Mouse (Mus musculus) liver, adult (tissue): ENCODE data around the gene Ptbp1.

ENCODE experiments used
- GATA4 ChIP-seq: IDR thresholded peaks from 2 replicates; pipeline ENCODE4 v1.6.1; 2014; ENCODE audit warnings: mild to moderate bottlenecking, low read length; ENCODE audit not compliant: insufficient replicate concordance

Gene Ptbp1

DNA sequence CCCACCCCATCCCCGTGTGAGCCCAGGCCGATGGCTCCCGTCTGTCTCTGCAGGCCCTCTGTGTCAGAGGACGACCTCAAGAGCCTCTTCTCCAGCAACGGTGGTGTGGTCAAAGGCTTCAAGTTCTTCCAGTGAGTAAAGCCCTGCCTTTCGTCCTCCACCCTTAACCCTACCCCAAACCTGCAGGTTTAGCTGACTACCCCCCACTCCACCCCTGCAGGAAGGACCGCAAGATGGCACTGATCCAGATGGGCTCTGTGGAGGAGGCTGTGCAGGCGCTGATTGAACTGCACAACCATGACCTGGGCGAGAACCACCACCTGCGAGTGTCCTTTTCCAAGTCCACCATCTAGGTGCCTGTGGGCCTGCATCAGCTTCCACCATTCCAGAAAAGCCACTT is 8.7 kb downstream of the Ptbp1 start:
- no peak for TF ChIP-seq GATA4

DNA sequence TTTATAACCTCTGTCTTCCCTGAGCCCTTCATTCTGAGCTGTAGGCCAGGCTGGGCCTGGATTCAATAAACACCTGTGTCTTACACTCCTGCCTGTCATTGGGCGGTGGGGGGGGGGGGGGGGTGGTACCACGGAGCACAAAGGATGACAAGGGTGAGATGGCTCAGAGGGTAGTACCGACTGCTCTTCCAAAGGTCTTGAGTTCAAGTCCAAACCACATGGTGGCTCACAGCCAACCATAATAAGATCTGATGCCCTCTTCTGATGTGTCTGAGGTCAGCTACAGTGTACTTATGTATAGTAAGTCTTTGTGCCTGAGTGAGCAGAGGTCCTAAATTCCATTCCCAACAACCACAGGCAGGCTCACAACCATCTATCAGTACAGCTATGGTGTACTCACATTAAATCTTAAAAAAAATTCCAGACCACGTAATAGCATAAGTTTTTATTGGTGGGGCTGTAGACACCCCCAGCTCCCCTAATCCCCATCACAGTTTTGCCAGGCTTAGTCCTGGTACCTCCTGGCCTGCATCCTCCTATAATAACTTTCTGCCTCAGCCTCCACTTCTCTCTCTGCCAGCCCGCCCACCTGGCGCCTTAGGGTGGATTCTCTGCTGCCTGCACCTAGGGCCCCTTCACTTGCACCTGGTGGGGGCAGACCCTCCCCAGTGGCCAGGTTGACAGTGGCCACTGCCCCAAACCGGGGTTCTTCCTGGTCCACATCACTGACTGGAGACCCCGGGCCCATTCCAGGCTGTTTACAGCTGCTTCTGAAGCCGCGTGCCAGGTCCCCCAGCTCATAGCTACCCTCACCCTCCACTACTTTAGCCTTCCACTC is 10.3 kb downstream of the Ptbp1 start:
- no peak for TF ChIP-seq GATA4

DNA sequence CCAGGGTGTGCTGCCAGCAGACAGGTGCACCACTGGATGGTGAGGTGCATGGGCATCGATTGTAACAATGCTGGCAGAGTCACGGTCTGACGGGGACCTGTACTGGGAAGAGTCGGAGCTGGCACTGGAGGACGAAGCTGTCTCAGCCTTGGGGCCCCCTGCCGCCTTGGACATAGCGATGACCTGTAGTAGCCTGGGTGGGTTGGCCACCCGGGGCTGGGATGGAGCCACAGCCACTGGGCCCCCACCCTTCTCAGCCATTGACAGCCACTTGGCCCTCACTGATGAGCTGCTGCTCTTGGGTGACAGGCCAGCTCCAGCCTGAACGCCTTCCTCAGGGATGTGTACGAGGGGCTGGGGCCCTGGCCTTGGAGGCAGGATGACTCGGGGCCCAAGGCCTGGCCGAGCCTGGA is 11.0 kb downstream of the Ptbp1 start:
- TF ChIP-seq GATA4, result no peak

DNA sequence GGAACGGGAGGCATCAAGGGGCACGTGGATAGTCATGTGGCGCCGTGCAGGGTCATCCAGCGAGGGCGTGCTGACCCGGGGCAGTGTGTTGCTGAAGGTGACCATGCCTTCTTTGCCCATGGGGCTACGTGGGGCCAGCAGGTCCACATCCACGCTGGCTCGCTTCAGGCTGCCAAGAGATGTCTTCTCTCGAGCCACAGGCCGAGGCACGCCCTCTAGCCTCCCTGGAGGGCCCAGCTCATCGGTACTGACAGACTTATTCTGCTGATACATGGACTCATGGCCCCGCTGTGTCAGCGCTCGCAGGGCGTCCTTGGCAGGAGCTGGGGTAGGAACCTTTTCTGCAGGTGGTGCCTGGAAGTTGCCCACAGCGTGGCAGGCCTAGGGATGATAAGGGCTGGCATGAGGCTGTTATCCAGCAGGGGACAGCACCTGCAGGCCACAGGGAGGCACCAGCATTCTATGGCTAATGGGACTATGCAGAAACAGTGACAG is 11.6 kb downstream of the Ptbp1 start:
- no peak for TF ChIP-seq GATA4

DNA sequence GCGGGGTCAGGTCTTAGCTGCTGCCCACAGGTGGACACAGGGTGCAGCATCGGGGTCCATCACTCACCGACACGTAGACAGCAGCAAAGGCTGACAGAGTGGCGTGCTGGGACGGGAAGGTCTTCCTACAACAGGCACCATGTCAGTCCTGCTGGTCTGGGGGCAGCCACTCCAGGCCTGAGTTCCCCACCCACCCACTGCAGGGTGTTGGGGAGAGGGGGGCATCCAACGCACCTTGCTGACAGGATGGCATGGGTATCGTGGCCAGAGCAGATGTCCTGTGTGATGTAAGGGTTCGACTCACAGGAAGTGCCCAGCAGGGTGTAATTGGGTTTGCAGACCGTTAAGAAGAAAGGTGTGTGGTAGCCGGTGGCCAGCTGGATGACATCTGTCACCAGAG is 12.4 kb downstream of the Ptbp1 start:
- TF ChIP-seq GATA4, result no peak

DNA sequence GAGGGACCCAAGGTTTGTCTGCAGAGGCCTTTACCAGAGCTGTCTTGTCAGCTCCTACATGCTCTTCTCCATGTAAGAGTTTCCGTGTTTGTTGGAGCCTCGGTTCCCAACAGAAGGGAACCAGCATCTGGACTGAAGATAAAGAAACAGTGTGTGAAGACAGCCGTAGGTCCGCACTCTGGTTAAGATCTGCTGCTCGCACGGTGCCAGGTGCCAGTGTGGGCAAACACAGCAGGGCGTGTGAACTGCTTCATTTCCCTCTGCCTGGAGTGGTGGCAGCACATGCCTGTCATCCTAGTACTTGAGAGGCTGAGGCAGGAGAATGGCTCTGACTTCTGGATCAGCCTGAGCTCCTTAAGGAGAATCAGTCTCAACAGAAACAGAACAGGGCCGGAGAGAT is 17.6 kb downstream of the Ptbp1 start:
- TF ChIP-seq GATA4, result no peak

DNA sequence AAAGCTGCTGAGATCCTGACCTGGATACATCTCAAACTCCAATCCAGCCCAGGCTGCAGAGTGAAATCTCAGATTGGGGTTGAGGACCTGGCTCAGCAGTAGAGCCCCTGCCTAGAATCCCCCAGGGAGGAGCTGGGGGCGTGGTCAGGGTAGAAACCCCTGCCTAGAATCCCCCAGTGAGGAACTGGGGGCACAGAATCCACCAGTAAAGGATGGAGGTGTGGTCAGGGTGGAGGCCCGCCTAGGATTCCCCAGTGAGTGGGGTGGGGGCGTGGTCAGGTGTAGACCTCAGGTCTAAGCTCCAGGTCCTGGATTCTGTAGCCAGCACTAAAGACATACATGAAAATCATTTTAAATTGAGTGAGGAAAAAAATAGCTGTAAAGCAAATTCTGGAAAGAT is 18.6 kb downstream of the Ptbp1 start:
- no peak for TF ChIP-seq GATA4

DNA sequence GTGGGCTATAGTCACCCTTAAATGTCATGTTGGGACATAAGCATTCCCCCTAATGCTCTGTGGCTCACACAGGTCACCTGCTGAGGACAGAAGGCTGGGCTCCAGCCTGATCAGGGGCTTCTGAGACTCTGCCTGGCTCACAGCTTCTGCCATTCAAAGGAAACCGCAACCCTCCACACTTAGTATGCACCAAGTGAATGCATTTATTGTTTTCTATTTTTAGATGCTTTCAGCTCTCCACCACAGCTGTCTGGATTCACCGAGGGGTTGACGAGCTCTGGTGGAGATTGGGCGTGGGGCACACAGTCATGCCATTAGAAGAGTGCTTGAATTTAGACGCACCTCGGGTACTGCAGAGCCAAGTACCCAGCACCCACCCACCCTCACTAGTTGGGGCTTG is 19.1 kb downstream of the Ptbp1 start:
- no peak for TF ChIP-seq GATA4

DNA sequence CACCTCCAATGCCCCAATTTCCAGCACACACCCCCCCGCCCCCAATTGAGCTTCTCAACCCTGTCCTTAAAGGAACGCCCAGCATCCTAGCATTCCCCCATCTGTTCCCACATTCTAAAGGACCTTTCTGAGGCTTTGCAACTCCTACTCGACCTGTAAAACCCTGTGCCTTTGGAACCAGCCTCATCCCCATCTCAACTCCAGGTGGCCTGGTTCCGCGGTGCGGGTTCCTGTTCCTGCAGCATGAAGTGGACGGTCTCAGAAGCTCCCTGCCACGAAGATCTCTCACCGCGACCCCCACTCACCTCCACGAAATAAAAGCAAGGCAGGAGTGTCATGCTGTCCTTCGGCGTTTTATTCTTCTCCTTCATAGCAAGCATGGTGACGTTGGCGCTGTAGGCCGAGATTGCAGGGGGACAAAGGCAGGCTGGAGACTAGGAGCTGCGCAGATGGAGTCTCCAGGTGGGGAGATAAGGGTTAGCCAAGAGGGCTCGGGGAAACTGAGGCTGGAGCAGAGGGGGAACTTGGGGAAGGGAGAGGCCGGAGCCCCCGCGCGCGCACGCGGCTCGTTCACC is 19.6 kb downstream of the Ptbp1 start:
- TF ChIP-seq GATA4, result no peak

DNA sequence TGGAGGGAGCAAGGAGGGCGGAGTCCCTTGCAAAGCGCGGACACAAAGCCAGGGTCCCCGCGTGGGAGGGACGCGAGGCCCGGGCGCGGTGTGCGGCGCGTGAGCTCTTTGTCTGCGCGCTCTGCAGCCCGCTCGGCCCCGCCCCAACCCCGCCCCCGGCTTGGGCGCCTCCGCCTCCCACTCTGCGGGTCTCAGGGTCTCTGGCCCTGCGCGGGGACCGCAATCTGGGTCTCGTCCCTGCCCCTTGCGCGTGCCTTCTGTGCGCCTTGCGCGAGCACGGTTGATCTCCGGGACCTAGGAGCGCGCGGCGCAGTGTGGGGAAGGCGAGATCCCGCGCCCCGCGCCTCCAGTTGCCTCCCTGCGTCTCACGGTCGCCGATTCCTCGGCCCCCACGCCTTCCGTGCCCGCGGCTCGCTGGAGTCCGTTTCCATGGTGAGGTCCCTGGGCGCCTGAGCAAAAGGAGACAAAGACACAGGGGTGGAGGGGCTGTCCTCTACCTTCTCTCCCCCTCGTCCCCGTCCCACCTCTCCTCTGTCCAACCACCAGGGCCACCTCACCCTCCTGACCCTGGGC is 20.1 kb downstream of the Ptbp1 start, which contains the start of the genes Prtn3 and Plppr3:
TSS of gene Prtn3 (plus strand) at position 187 of the 573 bp plus-strand sequence.
TSS of gene Plppr3 (minus strand) at position 345 of the 573 bp plus-strand sequence.
- TF ChIP-seq GATA4, result no peak

DNA sequence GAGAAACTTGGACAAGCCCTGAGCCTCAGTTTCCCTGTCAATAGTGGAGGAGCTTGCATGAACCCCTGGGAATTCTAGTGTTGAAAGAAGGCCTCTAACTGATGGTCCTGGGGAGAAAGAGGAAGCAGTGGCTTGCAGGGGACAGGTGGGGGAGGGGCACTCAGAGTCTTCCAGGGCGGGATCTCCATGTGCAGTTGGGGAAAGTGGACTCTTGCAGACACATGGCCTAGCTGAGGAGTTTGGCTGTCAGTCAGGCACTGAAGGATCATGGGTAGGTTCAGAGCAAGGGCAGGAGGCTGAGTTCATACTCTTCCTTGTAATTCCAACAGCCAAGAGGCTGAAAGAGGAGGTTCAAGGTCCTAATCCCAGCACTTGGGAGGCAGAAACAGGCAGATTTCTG is 22.9 kb downstream of the Ptbp1 start:
- no peak for TF ChIP-seq GATA4

DNA sequence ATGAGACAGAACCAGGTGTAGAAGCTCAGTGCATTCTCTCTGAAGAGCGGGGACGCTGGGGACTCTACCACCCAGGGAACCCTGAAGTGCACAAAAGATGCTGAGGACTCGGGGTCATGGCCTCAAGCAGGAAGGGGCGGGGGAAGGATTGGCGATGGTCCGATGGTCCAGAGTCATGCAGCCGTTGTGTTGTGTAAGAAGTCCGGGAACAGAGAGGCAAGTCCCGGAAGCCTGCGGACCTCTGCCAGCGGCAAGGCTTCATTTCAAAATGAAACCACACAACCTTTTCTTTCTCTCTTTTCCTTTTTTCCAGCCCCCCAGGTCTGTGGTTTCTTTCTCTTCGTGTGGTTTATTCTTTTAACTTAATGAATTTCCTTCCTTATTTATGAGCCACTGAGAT is 23.5 kb downstream of the Ptbp1 start:
- no peak for TF ChIP-seq GATA4

DNA sequence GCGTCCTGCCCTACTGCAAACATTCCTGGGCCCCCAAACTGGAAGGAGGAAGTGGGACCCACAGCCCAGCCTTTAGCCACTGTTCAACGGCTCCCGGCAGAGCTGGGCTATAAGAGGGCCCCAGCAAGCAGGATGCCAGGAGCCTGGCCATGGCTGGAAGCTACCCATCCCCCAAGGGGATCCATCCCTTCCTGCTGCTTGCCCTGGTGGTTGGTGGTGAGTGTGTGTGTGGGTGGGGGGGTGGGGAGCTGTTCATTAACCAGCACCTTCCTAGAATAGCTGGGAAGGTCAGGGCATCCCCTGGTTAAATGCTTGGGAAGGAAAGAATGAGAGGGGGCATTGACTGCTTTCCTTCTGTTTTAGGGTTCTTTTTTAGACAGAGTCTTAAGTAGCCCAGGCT is 25.3 kb downstream of the Ptbp1 start:
- TF ChIP-seq GATA4, result no peak

DNA sequence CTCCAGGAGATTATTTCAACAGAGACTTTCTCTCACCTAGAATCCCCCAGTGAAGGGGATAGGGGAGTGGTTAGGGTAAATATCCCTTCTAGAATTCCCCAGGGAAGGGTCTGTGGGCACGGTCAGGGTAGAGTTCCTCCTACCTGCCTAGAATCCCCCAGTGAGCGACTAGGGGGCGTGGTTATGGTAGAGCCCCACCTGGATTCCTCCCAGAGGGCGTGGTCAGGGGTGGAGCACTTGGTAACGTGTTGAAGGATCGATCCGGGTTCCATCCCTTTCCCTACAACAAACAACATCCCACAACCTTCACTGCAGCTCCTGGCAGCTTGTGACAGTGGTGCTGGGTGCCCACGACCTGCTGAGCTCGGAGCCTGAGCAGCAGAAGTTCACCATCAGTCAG is 26.5 kb downstream of the Ptbp1 start:
- no peak for TF ChIP-seq GATA4

DNA sequence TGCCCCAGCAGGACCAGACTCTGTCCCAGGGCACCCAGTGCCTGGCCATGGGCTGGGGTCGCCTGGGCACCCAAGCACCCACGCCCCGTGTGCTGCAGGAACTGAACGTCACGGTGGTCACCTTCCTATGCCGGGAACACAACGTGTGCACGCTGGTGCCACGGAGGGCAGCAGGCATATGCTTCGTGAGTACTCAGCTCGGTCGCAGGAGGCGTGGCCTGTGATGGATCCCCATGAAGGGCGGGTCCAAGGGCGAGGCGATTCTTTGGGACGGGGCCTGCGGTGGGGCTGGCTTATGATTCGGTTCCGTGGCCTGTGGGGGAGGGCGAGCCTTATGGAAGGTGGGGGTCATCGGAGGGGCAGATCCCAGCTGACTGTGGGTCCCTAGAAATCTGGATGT is 27.8 kb downstream of the Ptbp1 start:
- TF ChIP-seq GATA4, result no peak
